Mouse (Mus musculus) c-Kit-positive CD71-positive TER-119-negative erythroid progenitor cells, embryonic 14.5 days (primary cell): ENCODE measurements around the gene Erap1.
A peak's percentile ranks its signal among the peaks of the same experiment; 100 is the strongest.
"Not testable (repeated sequence)": the region's sequence is repeated elsewhere in the genome, so short reads cannot be mapped to it uniquely, and the experiment has no call there.

ENCODE experiments used
- DNase-seq: peaks from one replicate; pipeline ENCODE4 v3.0.0-alpha.2; 2013; ENCODE audit warnings: low read depth

The Erap1 gene

GRCm38 (mm10) chr13:74638793-74639711 is at the start of gene Erap1:
TSS of gene Erap1 (plus strand) at chr13:74639568.
- peak; percentile 67 for DNase-seq

GRCm38 (mm10) chr13:74591401-74591821 is 48.0 kb upstream of the Erap1 start:
- DNase-seq, result not testable (repeated sequence)

- not testable (repeated sequence) for DNase-seq
Observed at GRCm38 (mm10) chr13:74591828-74592227, 47.5 kb upstream of the Erap1 start.

GRCm38 (mm10) chr13:74597022-74597421 is 42.3 kb upstream of the Erap1 start:
- not testable (repeated sequence) for DNase-seq

- not testable (repeated sequence) for DNase-seq
Observed at GRCm38 (mm10) chr13:74601776-74602175, 37.6 kb upstream of the Erap1 start.

GRCm38 (mm10) chr13:74617163-74618019 is 22.0 kb upstream of the Erap1 start:
- DNase-seq, result peak; percentile 55

GRCm38 (mm10) chr13:74632327-74632726 is 7.0 kb upstream of the Erap1 start:
- DNase-seq, result no peak

GRCm38 (mm10) chr13:74632857-74633256 is 6.5 kb upstream of the Erap1 start:
- no peak for DNase-seq

- DNase-seq, result peak; percentile 66
Observed at GRCm38 (mm10) chr13:74639712-74640522, 549 bp downstream of the Erap1 start.

GRCm38 (mm10) chr13:74640523-74640920 is 1.2 kb downstream of the Erap1 start:
- DNase-seq, result not testable (repeated sequence)

GRCm38 (mm10) chr13:74695497-74696193 is 56.3 kb downstream of the Erap1 start:
- no peak for DNase-seq

- no peak for DNase-seq
Observed at GRCm38 (mm10) chr13:74696225-74696624, 56.9 kb downstream of the Erap1 start.

- DNase-seq, result no peak
Observed at GRCm38 (mm10) chr13:74719002-74719401, 79.6 kb downstream of the Erap1 start.

GRCm38 (mm10) chr13:74733726-74734125 is 94.4 kb downstream of the Erap1 start:
- peak; percentile 54 for DNase-seq

GRCm38 (mm10) chr13:74735834-74736233 is 96.5 kb downstream of the Erap1 start:
- peak; percentile 63 for DNase-seq

- DNase-seq, result no peak
Observed at GRCm38 (mm10) chr13:74736396-74736795, 97.0 kb downstream of the Erap1 start.
